Mouse (Mus musculus) cerebellum, postnatal 14 days (tissue): ENCODE measurements around the gene Itpr2.

Source experiments
- DNase-seq, 2 experiments: peaks; one replicate each; pipeline ENCODE4 v3.0.0; 2021; ENCODE audit warnings: mixed read lengths in 2 of 2

Gene Itpr2

DNA sequence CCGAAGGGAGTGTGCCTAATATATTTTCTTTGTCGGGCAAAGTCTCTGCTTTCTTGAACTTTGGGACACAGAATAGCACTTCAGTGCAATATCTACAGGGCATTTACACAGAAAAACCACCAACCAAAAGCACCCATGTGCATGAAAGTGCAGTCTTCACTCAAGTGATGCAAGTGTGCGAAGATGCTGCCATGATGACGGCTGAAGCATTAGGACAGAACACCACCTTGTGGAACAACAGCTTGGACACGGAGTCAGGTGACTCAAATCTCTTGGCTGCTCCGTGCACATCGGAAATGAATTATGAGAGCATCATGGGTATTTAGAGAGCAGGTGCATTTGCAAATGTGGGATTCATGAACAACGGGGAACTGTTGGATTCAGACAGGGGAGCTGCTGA, 420.4 kb downstream of the Itpr2 start:
- DNase-seq = no peak

DNA sequence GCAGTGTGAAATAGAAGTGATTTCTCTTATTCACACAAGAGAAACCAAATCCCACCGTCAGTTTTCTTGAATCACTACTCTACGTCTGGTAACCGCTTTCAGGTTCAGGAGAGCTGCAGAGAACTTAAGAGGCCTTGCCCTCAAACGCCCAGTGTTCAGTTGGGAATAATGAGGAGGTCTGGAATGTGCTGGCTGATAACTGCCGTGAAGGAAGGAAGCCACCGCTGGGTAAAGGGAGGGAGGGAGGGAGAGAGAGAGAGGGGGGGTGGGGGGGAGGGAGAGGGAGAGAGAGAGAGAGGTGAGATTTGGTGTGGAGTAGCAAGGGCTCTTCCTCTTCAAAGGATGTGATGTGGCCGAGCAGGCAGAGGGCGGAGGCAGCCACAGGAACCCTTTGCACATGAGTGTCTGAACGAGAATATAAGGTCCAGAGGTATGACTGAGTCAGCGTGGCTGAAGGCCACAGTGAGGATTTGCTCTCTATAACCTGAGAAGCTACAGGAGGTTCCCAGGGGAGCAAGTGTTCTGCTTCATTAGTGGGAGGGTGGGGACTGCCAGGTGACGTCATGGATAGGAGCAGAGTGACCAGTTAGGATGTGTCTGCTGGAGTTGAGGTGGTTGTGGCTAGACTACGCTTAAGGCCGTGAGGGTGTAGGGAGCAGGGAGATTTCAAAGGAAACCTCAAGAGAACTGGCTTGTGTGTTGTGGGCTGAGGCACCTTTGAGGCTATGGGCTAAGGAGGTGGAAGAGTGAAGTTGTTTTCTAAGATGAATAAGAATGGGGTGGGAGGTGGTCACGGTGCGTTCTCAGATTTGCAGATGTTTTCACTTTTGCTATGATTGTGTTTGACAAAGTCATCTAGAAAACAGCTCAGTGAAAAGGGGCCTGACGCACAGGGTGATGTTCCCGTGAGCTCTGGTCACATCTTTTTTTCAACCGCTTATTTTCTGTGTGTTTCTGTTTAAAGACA, 421.2 kb downstream of the Itpr2 start:
- DNase-seq = no peak

DNA sequence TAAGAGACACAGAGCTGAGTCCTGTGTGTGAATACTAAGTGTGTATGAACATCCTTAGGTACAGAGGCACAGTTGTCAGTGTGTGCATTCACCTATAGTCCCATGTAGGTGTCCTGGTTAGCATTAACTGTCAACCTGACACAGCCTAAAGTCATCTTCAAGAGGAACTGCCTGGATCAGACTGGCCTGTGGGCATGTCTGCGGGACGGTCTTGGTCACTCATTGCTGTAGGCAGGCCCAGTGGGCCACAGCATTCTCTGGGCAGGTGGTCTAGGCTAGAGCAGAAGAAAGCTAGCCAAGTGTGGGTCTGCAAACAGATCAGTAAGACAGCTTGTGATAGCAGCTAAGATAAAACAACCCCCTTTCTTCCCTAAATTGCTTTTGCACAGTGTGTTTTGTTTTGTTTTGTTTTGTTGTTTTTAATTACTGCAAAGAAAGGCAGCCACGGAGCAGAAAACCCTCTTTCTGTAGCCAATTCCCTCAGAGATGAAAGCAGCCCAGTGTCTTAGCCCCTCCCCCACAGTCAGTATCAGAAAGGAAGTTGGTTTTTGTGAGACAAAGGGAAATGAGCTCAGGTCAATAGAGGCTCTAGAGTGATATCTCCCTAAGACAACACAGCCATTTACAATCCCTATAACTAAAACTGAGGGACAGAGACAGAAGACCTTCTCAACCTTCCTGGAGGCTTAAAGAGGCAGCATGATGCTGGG, 422.1 kb downstream of the Itpr2 start:
- no peak for DNase-seq

DNA sequence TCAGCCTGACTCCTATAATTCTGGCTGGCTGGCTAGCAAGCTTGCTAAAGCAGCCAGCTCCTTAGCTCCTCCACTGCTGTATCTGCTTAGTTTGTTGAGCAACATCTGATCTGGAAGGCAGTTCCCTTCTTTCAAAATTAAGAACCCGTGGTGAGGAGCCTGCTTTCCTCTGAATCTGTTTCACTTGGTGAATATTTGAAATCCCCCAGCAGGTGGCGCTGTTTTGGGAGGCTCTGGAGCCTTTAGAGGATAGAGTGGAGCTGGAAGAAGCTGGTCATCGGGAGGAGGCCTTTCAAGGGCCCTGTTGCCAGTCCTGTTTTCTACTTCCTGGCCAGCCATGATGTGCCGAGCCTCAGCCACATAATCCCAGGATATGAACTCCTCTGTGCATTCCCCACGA, 422.8 kb downstream of the Itpr2 start:
- DNase-seq = peak; percentile 84 to 92

DNA sequence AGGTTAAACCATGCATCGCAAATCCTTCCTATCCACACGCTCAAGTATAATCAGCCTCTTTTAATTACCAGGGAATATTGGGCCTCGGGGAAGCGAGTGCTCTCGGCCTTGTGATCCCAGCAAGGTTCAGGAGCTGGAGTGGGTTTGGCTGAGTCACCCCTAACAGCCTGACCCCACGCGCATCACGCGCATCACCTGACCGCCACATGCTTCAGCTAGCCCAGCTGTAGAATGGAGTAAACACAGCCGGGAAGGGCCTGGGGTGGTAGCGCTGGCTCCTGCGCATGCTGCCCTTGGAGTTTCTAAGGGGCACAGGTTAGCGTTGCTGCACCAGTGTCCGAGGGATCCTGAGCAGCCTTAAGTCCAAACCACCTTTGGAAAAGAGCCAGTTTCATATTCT, 423.9 kb downstream of the Itpr2 start:
- no peak for DNase-seq

DNA sequence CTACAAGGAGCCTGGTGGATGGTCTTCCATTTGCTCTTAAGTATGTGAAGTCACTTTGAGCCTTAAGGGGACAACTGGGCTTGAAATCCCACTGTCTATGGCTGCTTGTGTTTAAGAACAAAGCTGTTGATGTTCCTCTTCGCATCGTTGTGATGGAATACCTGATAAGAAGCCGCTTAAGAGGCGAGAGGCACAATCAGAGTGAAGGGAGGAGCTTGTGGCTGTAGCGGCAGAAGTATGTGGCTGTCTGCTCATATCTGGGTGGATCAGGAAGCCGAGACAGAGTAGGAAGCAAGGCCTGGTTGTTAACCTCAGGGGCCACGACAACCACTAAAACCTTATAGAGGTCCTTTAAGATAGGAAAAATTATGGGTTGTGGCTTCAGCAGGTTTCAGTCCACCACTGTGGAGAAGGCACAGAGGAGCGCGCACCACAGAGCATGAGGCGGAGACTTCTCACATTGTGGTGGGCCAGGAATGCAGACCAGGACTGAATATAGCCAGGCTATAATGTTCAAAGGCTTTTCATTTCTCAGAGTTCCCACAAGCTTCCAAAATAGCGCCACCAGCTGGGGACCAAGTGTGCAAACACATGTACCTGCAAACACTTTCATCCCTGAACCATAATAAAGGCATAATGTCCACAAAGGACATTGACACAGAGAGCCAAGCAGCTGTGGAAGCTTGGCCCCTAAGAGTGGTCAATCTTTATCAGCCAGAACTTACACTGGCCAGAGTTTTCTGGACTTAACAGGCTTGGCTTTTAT, 424.7 kb downstream of the Itpr2 start:
- DNase-seq = no peak

DNA sequence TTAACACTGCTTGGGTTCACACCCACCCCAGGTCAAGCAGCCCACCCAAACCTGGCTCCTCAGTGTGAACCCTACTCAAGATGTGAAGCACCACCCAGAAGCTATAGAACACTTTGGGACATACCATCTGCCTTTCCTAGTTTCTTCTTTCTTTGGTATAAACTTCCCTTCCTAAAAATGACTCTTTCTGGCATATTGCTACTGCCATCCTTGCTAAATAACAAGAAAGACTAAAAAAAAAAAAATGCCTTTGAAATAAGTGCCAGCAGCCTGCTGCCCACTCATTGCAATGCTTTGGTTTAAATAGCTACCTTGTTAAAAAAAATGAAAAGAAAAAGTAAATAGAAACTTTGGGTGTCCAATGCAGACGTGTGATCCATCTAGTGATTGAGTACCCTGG, 429.2 kb downstream of the Itpr2 start:
- DNase-seq = no peak

DNA sequence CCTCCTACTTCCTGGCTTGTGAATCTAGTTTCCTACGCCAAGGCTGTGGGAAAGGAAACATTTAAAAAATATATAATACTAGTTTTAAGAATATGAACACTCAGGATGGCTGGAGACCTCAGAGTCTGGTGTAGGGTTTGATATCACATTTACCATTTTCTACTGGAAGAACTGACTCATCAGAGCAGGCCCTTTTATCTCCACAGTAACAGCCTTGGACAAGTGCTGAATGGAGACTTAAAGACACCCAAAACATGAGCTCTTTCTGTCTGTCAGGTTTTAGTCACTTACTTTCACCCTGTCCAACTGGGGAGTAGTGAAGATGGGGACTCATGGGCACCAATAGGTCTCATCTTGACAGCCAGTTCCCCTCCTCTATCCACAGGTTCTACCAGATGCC, 430.1 kb downstream of the Itpr2 start:
- no peak for DNase-seq
